Mouse (Mus musculus): ENCODE results near the gene Dnajc11. TPM values are rescaled to one million over a fixed set of nuclear protein-coding genes. Genes with fewer than 3 reads are reported as not detected.

The Dnajc11 gene
- polyA plus RNA-seq, 1 experiment: 45.5 TPM

GRCm38 (mm10) chr4:152029087-152029486 is 95.6 kb downstream of the Dnajc11 start:
- H3K79me2 ChIP-seq (ENCODE audit: control insufficient read depth, insufficient read depth): peaks cover 20% of the 10 kb centered on the region
- no peaks in the 10 kb centered on the region for H3K36me3 ChIP-seq (ENCODE audit: control insufficient read depth, insufficient read depth)
- no peak overlapping the region for H3K4me3 ChIP-seq
- no peak overlapping the region for H3K4me2 ChIP-seq (ENCODE audit: low read depth)
- no peaks in the 10 kb centered on the region for H3K27me3 ChIP-seq (ENCODE audit: control insufficient read depth, insufficient read depth, insufficient read length)
- TF ChIP-seq POLR2AphosphoS2 (IDR thresholded peaks at IDR 0.05; ENCODE audit: insufficient read length, low read depth) (no peak), SRF (IDR thresholded peaks at IDR 0.05; ENCODE audit: control insufficient read depth, insufficient read length, low read depth) (no peak), POLR2A (IDR thresholded peaks at IDR 0.05; ENCODE audit: insufficient read length, low read depth) (no peak), TCF12 (IDR thresholded peaks at IDR 0.05; ENCODE audit: insufficient read depth, poor library complexity, severe bottlenecking) (no peak), E2F4 (IDR thresholded peaks at IDR 0.05; ENCODE audit: insufficient read depth) (no peak), MYOG (IDR thresholded peaks at IDR 0.05; ENCODE audit: control insufficient read depth in 1 of 3, insufficient read depth in 1 of 3, insufficient read length in 2 of 3, low read depth in 2 of 3) (no peak), CEBPB (IDR thresholded peaks at IDR 0.05; ENCODE audit: insufficient read depth, poor library complexity, severe bottlenecking) (no peak), REST (IDR thresholded peaks at IDR 0.05; ENCODE audit: insufficient read depth, insufficient read length) (no peak), MAX (IDR thresholded peaks at IDR 0.05; ENCODE audit: low read depth) (no peak), USF1 (IDR thresholded peaks at IDR 0.05; ENCODE audit: low read depth) (no peak), TCF3 (IDR thresholded peaks at IDR 0.05; ENCODE audit: insufficient read length, low read depth) (no peak), MYOD1 (IDR thresholded peaks at IDR 0.05; ENCODE audit: control insufficient read depth in 1 of 3, insufficient read length in 2 of 3, low read depth in 2 of 3) (no peak)
- H3ac ChIP-seq (ENCODE audit: control insufficient read depth, insufficient read length): no peak overlapping the region

DNA sequence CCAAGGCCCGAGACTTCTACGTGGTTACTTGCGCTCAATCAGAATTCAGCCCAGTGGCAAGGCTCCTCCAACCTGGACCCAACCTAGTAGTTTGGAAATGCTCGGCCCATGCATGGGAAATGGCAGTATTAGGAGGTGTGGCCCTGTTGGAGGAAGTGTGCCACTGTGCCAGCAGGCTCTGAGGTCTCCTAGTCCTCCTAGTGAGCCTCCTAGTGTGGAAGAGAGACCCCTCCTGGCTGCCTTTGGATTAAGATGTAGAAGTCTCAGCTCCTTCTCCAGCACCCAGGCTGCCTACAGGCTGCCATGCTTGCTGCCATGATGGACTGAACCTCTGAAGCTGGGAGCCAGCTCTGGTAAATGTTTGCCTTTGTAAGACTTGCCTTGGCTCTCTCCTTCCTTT is 96.5 kb downstream of the Dnajc11 start:
- Histone ChIP-seq H3K79me2 (ENCODE audit: control insufficient read depth, insufficient read depth) (peaks cover 14% of the 10 kb centered on the region), H3ac (ENCODE audit: control insufficient read depth, insufficient read length) (no peak overlapping the region), H3K36me3 (ENCODE audit: control insufficient read depth, insufficient read depth) (no peaks in the 10 kb centered on the region), H3K27me3 (ENCODE audit: control insufficient read depth, insufficient read depth, insufficient read length) (no peaks in the 10 kb centered on the region), H3K4me3 (no peak overlapping the region), H3K4me2 (ENCODE audit: low read depth) (no peak overlapping the region)
- TF ChIP-seq MAX (IDR thresholded peaks at IDR 0.05; ENCODE audit: low read depth): no peak
- TF ChIP-seq CEBPB (IDR thresholded peaks at IDR 0.05; ENCODE audit: insufficient read depth, poor library complexity, severe bottlenecking): no peak
- no peak for TF ChIP-seq TCF12 (IDR thresholded peaks at IDR 0.05; ENCODE audit: insufficient read depth, poor library complexity, severe bottlenecking)
- TF ChIP-seq TCF3 (IDR thresholded peaks at IDR 0.05; ENCODE audit: insufficient read length, low read depth): no peak
- no peak for TF ChIP-seq REST (IDR thresholded peaks at IDR 0.05; ENCODE audit: insufficient read depth, insufficient read length)
- TF ChIP-seq E2F4 (IDR thresholded peaks at IDR 0.05; ENCODE audit: insufficient read depth): no peak
- no peak for TF ChIP-seq MYOG (IDR thresholded peaks at IDR 0.05; ENCODE audit: control insufficient read depth in 1 of 3, insufficient read depth in 1 of 3, insufficient read length in 2 of 3, low read depth in 2 of 3)

Other genes with a start within 250 kb of the Dnajc11 start
- gene Camta1, start 71.8 kb upstream of the Dnajc11 start, polyA plus RNA-seq (2012; fragmentation: generic; extraction: Trizol): 40.6 TPM
- gene Thap3, start 55.3 kb downstream of the Dnajc11 start, polyA plus RNA-seq (2012; fragmentation: generic; extraction: Trizol): 46.4 TPM
- 13.5 TPM for gene Phf13, start 62.6 kb downstream of the Dnajc11 start, polyA plus RNA-seq (2012; fragmentation: generic; extraction: Trizol)
- 25.8 TPM for gene Klhl21, start 75.1 kb downstream of the Dnajc11 start, polyA plus RNA-seq (2012; fragmentation: generic; extraction: Trizol)
- gene Zbtb48, start 94.0 kb downstream of the Dnajc11 start, polyA plus RNA-seq (2012; fragmentation: generic; extraction: Trizol): 7.2 TPM
- gene Tas1r1, start 104.9 kb downstream of the Dnajc11 start, polyA plus RNA-seq (2012; fragmentation: generic; extraction: Trizol): 14.7 TPM
- gene Nol9, start 105.6 kb downstream of the Dnajc11 start, polyA plus RNA-seq (2012; fragmentation: generic; extraction: Trizol): 28.5 TPM
- 65.8 TPM for gene Plekhg5, start 138.8 kb downstream of the Dnajc11 start, polyA plus RNA-seq (2012; fragmentation: generic; extraction: Trizol)
- gene Tnfrsf25, start 182.2 kb downstream of the Dnajc11 start, polyA plus RNA-seq (2012; fragmentation: generic; extraction: Trizol): 4.0 TPM
- gene Espn, start 218.7 kb downstream of the Dnajc11 start, polyA plus RNA-seq (2012; fragmentation: generic; extraction: Trizol): 0.65 TPM
- not detected for gene Hes2, start 225.2 kb downstream of the Dnajc11 start, polyA plus RNA-seq (2012; fragmentation: generic; extraction: Trizol)
- 167 TPM for gene Acot7, start 244.4 kb downstream of the Dnajc11 start, polyA plus RNA-seq (2012; fragmentation: generic; extraction: Trizol)